Mouse (Mus musculus): ENCODE results near the gene Galnt10.

DNA sequence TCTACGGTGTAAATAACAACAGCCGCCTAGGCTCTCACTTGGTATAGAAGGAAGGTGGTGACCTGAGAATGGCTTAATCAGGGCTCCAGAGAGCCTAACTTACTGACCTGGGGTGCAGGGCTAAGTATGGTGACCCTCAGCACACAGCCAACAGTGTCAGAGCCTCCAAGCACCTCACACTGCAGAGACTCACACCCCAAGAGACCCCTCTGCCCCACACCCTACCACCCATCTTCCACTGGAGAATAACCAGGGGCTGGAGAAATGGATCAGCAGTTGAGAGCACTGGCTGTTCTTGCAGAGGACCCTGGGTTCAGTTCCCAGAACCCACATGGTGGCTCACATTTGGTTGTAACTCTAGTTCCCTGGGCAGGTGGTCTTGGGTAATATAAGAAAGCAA is 12.2 kb upstream of the Galnt10 start:
- TF ChIP-seq CTCF (IDR thresholded peaks at IDR 0.05; ENCODE audit: borderline replicate concordance, insufficient read depth, low read depth, low read length) (no peak), POLR2A (IDR thresholded peaks at IDR 0.05; ENCODE audit: borderline replicate concordance, insufficient read depth, low read length) (no peak)

All from cerebellum, adult 2 months (tissue).